Comparison of ENCODE assay signal across 26 mouse cellular contexts in genomic region chr3:113950501-113950900, GRCm38 (mm10).
DNase-seq lines count a peak whose midpoint lies in the region; ATAC-seq and TF ChIP-seq lines count a peak whose summit lies in the region.
"Had no signal": no experiment of that assay in that cellular context is flagged by ENCODE, and none has a peak within 500 bp of the region (broad histone marks: within the 10 kb centered on the region; RNA-seq: fewer than 3 reads in every experiment).

No protein-coding gene starts in this region.

- 0 out of 2 replicates have a peak, but pooled peaks have one; percentile 50 for ATAC-seq in embryonic facial prominence, embryonic 14.5 days (ENCODE audit: low read depth)
- ATAC-seq in limb, embryonic 14.5 days (ENCODE audit: low FRiP score, low read depth), result no peak
- ATAC-seq: activated CD4-positive, CD25-positive, alpha-beta regulatory T cell, adult 4 months; CD4-positive, CD25-positive, alpha-beta regulatory T cell, adult 4 months; forebrain, embryonic 14.5 days; forebrain, embryonic 16.5 days; Patski had no signal

- no peaks in the 10 kb centered on the region for H3K27me3 ChIP-seq in embryonic facial prominence, embryonic 14.5 days (replicated peaks; ENCODE audit: control insufficient read depth, insufficient read depth, low read length)
- no peaks in the 10 kb centered on the region for H3K27me3 ChIP-seq in embryonic facial prominence, embryonic 10.5 days (replicated peaks; ENCODE audit: low read depth, poor library complexity, severe bottlenecking)
- H3K27me3 ChIP-seq in limb, embryonic 14.5 days (ENCODE audit: control insufficient read depth, insufficient read depth, low read length), result no peaks in the 10 kb centered on the region
- H3K27me3 ChIP-seq: CH12.LX; embryonic facial prominence, embryonic 13.5 days; forebrain, embryonic 12.5 days; Patski had no signal

- no peaks in the 10 kb centered on the region for H3K9me3 ChIP-seq in embryonic facial prominence, embryonic 14.5 days (ENCODE audit: control insufficient read depth, low read length)
- H3K9me3 ChIP-seq in embryonic facial prominence, embryonic 10.5 days, result no peaks in the 10 kb centered on the region
- no peaks in the 10 kb centered on the region for H3K9me3 ChIP-seq in limb, embryonic 14.5 days (ENCODE audit: control insufficient read depth, low read length)
- H3K9me3 ChIP-seq: embryonic facial prominence, embryonic 13.5 days; forebrain, embryonic 10.5 days; forebrain, embryonic 12.5 days; G1E had no signal

- 63% methylated on average over 5 of the region's 5 CpGs for WGBS in embryonic facial prominence, embryonic 14.5 days
- 84% methylated on average over 5 of the region's 5 CpGs for WGBS in embryonic facial prominence, embryonic 10.5 days
- WGBS in limb, embryonic 14.5 days, result 68% methylated on average over 5 of the region's 5 CpGs

- peak; percentile 22 for DNase-seq in embryonic facial prominence, embryonic 14.5 days (ENCODE audit: low spot score)
- DNase-seq in embryonic facial prominence, embryonic 10.5 days (ENCODE audit: low spot score), result no peak
- peak; percentile 4 for DNase-seq in limb, embryonic 14.5 days (ENCODE audit: low spot score)
- DNase-seq in thymus, postnatal 0 days (ENCODE audit: low spot score), result no peak
- no peak for DNase-seq in heart, postnatal 4 days
- DNase-seq: adrenal gland, adult 8-10 months; adrenal gland, postnatal 14 days; adrenal gland, postnatal 36 days; B cell, adult 2 months; cerebellum, adult 11-12 months; cerebellum, adult 2 months; cerebellum, adult 9-10 months; cerebellum, postnatal 10 days; cerebellum, postnatal 25 days had no signal

- H3K27ac ChIP-seq in embryonic facial prominence, embryonic 14.5 days (replicated peaks; ENCODE audit: low read depth, low read length), result no peak overlapping the region
- H3K27ac ChIP-seq in embryonic facial prominence, embryonic 10.5 days (replicated peaks), result no peak overlapping the region
- H3K27ac ChIP-seq in embryonic fibroblast, embryonic 13.5 days (ENCODE audit: insufficient read depth, low read length), result 0 out of 2 replicates have a peak overlapping the region, but pooled peaks have one; percentile 16
- H3K27ac ChIP-seq in limb, embryonic 14.5 days (replicated peaks; ENCODE audit: low read depth, low read length), result no peak overlapping the region
- H3K27ac ChIP-seq: embryonic facial prominence, embryonic 13.5 days; forebrain, embryonic 10.5 days; forebrain, embryonic 12.5 days had no signal

- H3K4me3 ChIP-seq in embryonic facial prominence, embryonic 14.5 days (ENCODE audit: low read depth, low read length), result no peak overlapping the region
- no peak overlapping the region for H3K4me3 ChIP-seq in embryonic facial prominence, embryonic 10.5 days
- H3K4me3 ChIP-seq in embryonic fibroblast, embryonic 13.5 days (ENCODE audit: insufficient read depth, low read length), result no peak overlapping the region
- no peak overlapping the region for H3K4me3 ChIP-seq in limb, embryonic 14.5 days (replicated peaks; ENCODE audit: low read length)
- H3K4me3 ChIP-seq: embryonic facial prominence, embryonic 13.5 days; erythroblast, embryonic 14.5 days; forebrain, embryonic 10.5 days; forebrain, embryonic 12.5 days had no signal

- TF ChIP-seq POLR2A in embryonic fibroblast, embryonic 13.5 days (IDR thresholded peaks at IDR 0.05; ENCODE audit: low read depth, low read length), result no peak
- no peak for TF ChIP-seq POLR2A in limb, embryonic 14.5 days (IDR thresholded peaks at IDR 0.05; ENCODE audit: borderline replicate concordance, extremely low read depth, insufficient read depth, insufficient read length)

- no peaks in the 10 kb centered on the region for H3K36me3 ChIP-seq in embryonic facial prominence, embryonic 14.5 days (ENCODE audit: control insufficient read depth, insufficient read depth, low read length)
- H3K36me3 ChIP-seq in embryonic facial prominence, embryonic 10.5 days (replicated peaks), result no peaks in the 10 kb centered on the region
- no peaks in the 10 kb centered on the region for H3K36me3 ChIP-seq in limb, embryonic 14.5 days (ENCODE audit: control insufficient read depth, insufficient read depth, low read length)
- H3K36me3 ChIP-seq: embryonic facial prominence, embryonic 13.5 days; forebrain, embryonic 10.5 days; forebrain, embryonic 12.5 days; G1E had no signal

- H3K4me2 ChIP-seq in embryonic facial prominence, embryonic 14.5 days (ENCODE audit: low read depth, low read length), result no peak overlapping the region
- H3K4me2 ChIP-seq in limb, embryonic 14.5 days (replicated peaks; ENCODE audit: low read depth, low read length, severe bottlenecking), result no peak overlapping the region
- H3K4me2 ChIP-seq: embryonic facial prominence, embryonic 13.5 days; forebrain, embryonic 12.5 days had no signal

- 0 out of 2 replicates have a peak, but pooled peaks cover 4% of the 10 kb centered on the region for H3K4me1 ChIP-seq in embryonic facial prominence, embryonic 14.5 days (ENCODE audit: control insufficient read depth, insufficient read depth, low read length)
- H3K4me1 ChIP-seq in embryonic facial prominence, embryonic 10.5 days, result no peaks in the 10 kb centered on the region
- H3K4me1 ChIP-seq in embryonic fibroblast, embryonic 13.5 days (ENCODE audit: control insufficient read depth, insufficient read depth, low read length), result peaks cover 14% of the 10 kb centered on the region
- peaks cover 3% of the 10 kb centered on the region; the same call in 1 of the 2 replicates for H3K4me1 ChIP-seq in limb, embryonic 14.5 days (ENCODE audit: control insufficient read depth, insufficient read depth, low read length)
- H3K4me1 ChIP-seq: embryonic facial prominence, embryonic 13.5 days; forebrain, embryonic 10.5 days; forebrain, embryonic 12.5 days had no signal

- H3K9ac ChIP-seq in embryonic facial prominence, embryonic 14.5 days (ENCODE audit: low read depth, low read length), result no peak overlapping the region
- H3K9ac ChIP-seq in limb, embryonic 14.5 days (ENCODE audit: low read depth, low read length, severe bottlenecking), result no peak overlapping the region
- H3K9ac ChIP-seq: embryonic facial prominence, embryonic 13.5 days; forebrain, embryonic 12.5 days had no signal

- no peak for TF ChIP-seq CTCF in embryonic fibroblast, embryonic 13.5 days (IDR thresholded peaks at IDR 0.05; ENCODE audit: borderline replicate concordance, insufficient read depth, low read length)

Comparison
In these comparisons a context has a peak if more than half of its experiments do, and no peak if none do; other contexts are left out.
1. DNase-seq: peak in embryonic facial prominence, embryonic 14.5 days (single experiment) and limb, embryonic 14.5 days (single experiment); none in embryonic facial prominence, embryonic 10.5 days (single experiment), thymus, postnatal 0 days (single experiment) and heart, postnatal 4 days (single experiment).